Mouse (Mus musculus) layer of hippocampus, adult 2 months (tissue): ENCODE measurements around the gene Gc. TPM values are rescaled to one million over a fixed set of nuclear protein-coding genes. Genes with fewer than 3 reads are reported as not detected.

Experiments
- DNase-seq, 2 experiments: peaks; one replicate each; pipeline ENCODE4 v3.0.0; 2022; ENCODE audit warnings: low spot score in 2 of 2
- H3K27ac ChIP-seq: fragments of 200-600 bp; 2 replicates; pipeline ENCODE4 v1.8.1; 2022
- H3K4me3 ChIP-seq: fragments of 200-600 bp; 2 replicates; pipeline ENCODE4 v1.8.1; 2022; ENCODE audit warnings: mild to moderate bottlenecking
- CTCF ChIP-seq: fragments of 200-600 bp; conservative IDR thresholded peaks from 2 replicates; pipeline ENCODE4 v1.8.1; 2022; ENCODE audit warnings: antibody characterized with exemption, mild to moderate bottlenecking, moderate library complexity
- long read RNA-seq, 2 experiments: library from polyadenylated mRNA; stranded (forward); transcript quantifications; one replicate each; pipeline ENCODE4 v2.0.0; 2021; ENCODE audit warnings: borderline mapping rate in 2 of 2
- total RNA-seq, 2 experiments: library from RNA; stranded (reverse); gene quantifications; 2 replicates each; pipeline ENCODE4 v1.2.3; 2021

Gc gene
- not detected for total RNA-seq
- long read RNA-seq, experiment 1 = 0 reads
- long read RNA-seq, experiment 2 = 0 reads

DNA sequence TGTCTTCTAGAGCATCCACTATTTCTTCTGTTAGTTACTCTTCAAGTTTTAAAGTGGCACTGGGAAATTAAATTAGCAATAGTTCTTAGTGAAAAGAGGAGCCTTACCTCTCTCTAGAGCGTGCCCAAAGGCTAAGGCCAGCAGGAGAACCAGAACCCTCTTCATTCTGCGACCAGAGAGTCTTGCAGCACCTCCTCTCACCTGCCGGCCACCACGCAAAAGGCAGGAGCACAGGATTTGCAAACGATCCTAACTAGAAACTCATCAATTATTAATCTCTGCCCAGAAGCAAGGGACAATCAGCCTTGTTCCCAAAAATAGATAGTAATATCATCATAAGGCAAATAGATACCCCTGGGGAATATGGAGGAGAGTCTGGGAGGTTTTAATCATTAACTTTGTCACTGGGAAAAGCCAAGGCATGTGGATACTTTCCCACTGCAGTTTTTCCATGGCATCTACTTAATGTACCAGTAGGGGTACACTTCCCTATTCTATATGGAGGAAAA, at the start of gene Gc:
Gene Gc, minus strand, starts transcription at position 345 of the 509 bp plus-strand sequence.
- no peak within 1 kb of the TSS for H3K4me3 ChIP-seq
- DNase-seq = no peak
- no peak for TF ChIP-seq CTCF
- no peak within 1 kb of the TSS for H3K27ac ChIP-seq

DNA sequence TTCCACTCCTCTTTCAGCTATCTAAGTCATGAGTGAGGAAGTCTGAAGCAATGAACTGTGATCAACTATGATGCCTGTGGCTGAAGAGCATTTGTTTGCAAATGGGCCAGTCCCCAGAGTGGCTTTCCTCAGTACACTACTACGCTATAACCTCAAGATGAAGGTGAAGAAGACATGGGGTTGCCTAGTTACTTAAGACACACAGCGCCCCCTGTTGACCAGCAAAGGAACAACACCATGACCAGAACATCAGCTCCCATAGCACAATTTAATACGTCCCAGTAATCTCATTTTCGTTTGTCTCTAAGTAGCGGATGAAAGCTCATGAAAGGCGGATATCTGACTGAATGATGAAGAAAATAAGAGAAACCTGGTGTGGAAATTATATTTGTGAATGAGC, 42.5 kb upstream of the Gc start:
- H3K4me3 ChIP-seq = no peak overlapping the region
- no peak for DNase-seq
- TF ChIP-seq CTCF = peak; percentile 59
- no peak overlapping the region for H3K27ac ChIP-seq

DNA sequence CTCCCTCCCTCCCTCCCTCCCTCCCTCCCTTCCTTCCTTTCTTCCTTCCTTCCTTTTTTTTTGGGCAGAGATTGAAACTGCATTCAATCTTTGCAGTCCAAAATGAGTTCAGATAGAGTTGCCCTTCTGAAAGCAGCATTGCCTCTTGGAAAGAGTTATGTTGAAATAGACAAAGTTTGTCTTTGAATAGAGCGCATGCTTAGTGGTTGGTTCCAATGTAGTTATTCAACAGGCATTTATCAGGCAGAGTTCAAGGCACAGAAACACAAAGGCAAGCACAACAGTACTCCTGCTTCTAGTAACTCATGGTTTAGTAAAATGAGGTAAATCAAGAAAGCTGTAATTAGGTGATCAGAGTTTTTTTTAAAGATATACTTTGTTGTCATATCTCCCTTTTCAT, 34.9 kb upstream of the Gc start:
- DNase-seq = no peak
- no peak for TF ChIP-seq CTCF
- Histone ChIP-seq H3K27ac (no peak overlapping the region), H3K4me3 (no peak overlapping the region)

DNA sequence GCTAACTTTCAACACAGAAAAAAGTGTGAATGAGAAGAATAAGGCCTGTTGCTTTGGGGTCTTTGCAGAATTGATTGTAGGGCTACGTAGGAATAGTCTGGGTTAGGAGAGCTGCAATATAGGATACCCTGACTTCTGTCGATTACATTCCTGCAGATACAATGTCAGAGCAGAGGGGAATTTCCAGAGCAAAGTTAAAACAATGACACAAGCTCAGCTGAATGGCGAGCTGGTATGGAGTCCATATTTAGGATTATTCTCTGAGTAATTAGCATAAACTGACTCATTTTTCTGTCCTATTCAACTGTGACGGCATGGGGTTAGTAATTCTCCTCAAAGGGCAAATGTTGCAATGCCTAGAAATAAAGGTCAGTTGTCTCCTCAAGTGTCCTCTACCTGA, 12.8 kb upstream of the Gc start:
- no peak for TF ChIP-seq CTCF
- DNase-seq = no peak
- Histone ChIP-seq H3K4me3 (no peak overlapping the region), H3K27ac (no peak overlapping the region)

DNA sequence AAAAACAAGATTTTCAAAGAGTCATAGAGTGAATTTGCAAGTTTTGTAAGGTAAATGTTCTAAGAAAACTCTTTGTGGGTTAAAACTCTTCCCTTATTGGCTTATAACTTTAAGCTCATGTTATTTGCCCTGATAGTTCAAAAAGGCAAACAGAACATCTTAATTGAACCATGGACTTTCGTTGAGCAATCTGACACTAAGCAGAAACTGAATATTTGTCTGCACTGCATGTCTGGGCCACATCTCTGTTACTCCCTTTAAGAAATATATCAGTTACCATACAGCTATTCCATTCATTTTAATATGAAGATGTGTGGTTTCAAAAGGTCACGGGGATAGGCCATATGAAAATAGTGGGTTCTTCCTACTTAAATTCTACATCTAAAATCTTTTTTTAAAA, 10.2 kb upstream of the Gc start:
- H3K4me3 ChIP-seq = no peak overlapping the region
- no peak for TF ChIP-seq CTCF
- no peak overlapping the region for H3K27ac ChIP-seq
- DNase-seq = no peak

DNA sequence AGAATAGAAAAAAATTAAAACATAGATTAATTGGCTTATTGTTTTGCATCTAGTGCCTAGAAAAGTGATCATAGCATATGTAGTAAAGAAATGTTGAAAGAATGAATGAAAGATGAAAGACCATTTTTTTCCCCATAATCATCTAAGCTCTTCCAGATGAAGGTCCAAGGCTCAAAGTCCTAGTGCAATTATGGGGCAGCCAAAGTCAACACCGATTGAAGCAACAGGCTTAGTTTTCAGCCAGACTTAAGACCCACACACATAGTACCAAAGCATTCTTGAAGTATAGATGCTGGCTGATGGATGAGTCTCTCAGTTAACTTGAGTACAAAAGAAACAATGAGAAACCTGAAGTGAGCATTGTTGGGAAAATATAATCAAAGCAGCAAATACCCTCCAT, 9.3 kb upstream of the Gc start:
- DNase-seq = no peak
- no peak overlapping the region for H3K4me3 ChIP-seq
- no peak for TF ChIP-seq CTCF
- no peak overlapping the region for H3K27ac ChIP-seq

DNA sequence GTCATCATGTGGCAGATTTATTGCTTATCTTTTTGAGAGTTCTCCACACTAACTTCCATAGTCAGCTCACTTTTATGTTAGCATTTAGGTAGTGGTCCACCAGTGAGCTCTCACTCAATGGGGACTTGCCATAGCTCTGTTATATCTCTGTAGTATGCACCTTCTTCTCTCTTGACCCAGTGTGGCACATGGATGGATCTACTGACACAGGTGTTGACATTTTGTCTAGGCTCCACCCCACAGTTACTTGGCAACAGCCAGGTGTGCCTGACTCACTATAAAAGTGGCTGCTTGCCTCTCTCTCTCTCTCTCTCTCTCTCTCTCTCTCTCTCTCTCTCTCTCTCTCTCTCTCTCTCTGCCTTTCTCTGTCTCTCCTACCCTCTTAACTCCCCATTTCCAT, 8.6 kb upstream of the Gc start:
- H3K27ac ChIP-seq = no peak overlapping the region
- no peak overlapping the region for H3K4me3 ChIP-seq
- DNase-seq = no peak
- TF ChIP-seq CTCF = no peak

DNA sequence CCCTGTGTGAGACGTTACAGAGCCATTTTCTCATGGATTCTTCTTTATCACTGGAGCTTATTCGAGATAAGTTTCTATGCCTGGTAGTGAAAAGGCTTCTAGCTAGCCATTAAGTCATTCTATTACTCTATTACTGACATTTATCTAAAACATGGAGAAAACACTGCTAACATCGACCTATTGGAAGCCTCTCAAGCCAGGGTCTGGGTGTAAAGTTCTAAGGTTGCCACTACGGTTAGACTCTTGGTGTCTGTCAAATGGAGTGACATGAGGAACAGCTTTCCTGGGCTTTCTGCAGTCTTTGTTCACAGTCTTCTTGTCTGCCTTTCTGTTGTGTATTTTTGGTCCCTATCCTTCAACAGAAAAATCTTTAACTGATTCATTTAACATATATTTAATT, 4.1 kb upstream of the Gc start:
- no peak for TF ChIP-seq CTCF
- no peak overlapping the region for H3K4me3 ChIP-seq

DNA sequence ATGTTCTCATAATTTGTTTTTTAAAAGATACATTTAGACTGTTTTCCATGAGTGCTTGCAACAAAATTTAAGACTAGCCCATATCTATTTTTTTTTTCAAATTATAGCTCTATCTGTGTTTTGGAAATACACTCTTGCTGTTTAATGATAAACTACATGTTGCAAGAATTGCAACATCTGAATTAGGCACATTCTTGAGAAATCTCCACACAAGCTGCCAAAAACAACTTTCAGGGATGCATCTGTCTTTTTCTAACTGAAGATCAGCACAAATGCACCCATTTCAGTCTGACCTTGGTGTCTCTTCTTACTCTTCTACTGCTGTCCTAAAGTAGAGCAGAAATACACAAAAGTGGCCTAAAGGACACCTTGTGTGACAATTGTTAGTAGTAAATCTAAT, 1.9 kb upstream of the Gc start:
- DNase-seq = no peak
- Histone ChIP-seq H3K4me3 (no peak overlapping the region), H3K27ac (no peak overlapping the region)
- no peak for TF ChIP-seq CTCF

More for the DNA sequence above, 4.1 kb upstream of the Gc start:
- H3K27ac ChIP-seq = no peak overlapping the region
- no peak for DNase-seq

DNA sequence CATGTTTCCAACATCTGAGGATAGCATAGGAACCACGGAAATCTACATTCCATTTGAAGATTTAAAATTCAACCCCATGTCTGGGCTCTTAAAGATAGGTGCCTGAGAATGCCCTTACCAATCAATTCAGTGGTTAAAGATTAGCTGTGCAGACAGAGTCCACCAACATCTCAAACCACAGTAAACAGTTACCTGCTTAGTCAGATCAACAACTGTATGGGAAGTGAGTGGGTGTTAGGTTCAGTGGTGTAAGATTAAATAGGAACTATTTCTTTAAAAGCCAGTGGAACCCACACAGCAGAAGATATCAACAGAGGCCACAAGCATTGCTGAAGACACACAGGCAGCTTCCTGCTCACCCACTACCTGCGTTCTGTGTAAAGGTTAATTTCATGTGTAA, 1.3 kb upstream of the Gc start:
- no peak overlapping the region for H3K27ac ChIP-seq
- no peak for TF ChIP-seq CTCF
- no peak for DNase-seq
- H3K4me3 ChIP-seq = no peak overlapping the region

DNA sequence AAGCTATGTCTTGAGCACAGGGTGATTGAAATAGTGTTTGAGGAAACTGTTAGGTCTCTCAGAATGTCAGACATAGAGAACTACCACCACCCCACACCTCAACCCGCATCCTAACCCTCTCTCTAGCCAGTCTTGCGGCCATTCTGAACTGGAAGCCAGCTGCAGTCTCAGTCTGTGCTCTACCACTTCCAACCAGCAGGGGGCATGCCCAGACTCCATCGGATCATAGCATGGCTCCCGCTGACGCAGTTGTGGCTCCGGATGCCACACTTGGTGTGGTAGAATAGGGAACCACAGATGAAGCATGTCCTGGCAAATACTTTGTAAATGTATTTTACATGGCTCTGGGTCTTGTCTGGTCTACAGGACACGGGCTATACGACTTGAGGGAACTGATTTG, 2.2 kb downstream of the Gc start:
- no peak overlapping the region for H3K4me3 ChIP-seq
- TF ChIP-seq CTCF = peak; percentile 76
- DNase-seq = peak in 1 of 2 experiments; percentile 35
- no peak overlapping the region for H3K27ac ChIP-seq

DNA sequence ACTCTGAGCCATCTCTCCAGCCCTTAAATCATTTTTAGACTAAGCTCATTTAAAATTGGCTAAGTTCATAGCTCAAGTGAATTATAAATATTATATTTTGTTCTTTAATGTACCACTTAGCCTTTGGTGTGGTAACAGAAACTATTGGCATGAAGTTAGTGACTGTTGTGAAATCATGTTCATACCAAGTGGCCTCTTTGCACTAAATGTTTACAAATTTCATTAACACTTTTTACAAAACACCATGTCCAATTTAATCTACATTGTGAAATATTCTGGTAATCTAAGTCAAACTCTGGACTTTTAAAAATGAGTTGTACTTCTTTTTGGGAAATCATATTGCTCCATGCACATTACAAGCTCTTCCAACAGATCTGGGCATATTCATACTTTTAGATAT, 6.9 kb downstream of the Gc start:
- H3K4me3 ChIP-seq = no peak overlapping the region
- H3K27ac ChIP-seq = no peak overlapping the region
- DNase-seq = no peak
- TF ChIP-seq CTCF = no peak

DNA sequence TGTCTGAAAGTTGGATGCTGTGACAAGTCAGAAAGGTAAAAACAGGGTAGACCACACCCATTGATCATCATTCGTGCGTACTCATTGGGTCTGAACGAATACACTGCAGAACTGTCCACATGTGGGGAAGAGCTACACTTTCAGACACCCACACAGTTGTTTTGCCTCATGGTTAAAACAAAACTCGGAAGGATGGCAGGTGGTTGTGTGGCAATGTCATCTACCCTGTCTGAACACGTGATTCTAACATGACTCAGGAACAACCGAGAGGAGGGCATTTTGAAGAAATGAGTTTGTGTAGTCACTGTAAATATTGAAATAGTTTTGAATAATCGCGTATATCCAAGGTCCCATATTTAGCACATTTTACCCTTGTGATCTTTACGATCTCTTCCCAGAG, 8.4 kb downstream of the Gc start:
- DNase-seq = no peak
- no peak for TF ChIP-seq CTCF
- no peak overlapping the region for H3K27ac ChIP-seq
- H3K4me3 ChIP-seq = no peak overlapping the region

DNA sequence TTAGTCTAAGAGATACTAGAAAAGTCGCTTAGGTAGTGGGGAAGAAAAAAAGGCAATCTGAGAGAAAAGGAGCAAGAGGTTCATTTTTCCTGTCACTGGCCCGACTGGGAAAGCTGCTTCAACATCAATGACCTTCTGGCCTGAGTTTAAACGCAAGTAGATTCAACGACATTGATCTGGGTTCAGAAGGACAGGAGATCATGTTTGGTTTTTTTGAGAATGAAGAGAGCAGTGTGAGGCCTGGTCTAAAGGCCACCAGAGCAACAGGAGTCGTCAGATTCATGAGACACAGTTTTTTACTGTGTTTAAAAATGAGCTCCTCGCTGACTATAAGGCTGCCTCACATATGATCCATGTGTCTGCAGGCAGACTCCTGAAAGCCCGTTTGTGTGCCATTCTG, 9.7 kb downstream of the Gc start:
- no peak overlapping the region for H3K4me3 ChIP-seq
- DNase-seq = no peak
- TF ChIP-seq CTCF = no peak

DNA sequence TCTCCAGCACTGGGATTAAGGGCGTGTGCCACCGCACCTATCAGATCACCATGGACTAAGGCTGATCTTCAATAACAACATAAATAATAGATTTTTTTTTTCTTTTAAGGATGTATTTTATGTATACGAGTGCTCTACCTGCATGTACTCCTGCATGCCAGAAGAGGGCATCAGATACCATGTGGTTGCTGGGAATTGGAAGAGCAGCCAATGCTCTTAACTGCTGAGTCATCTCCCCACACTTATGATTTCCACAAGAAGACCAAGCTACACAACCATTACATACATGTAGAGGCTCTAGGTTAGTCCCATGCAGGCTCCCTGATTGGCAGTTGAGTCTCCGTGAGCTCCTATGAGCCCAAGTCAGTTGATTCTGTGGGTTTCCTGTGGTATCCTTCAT, 13.3 kb downstream of the Gc start:
- Histone ChIP-seq H3K4me3 (no peak overlapping the region), H3K27ac (no peak overlapping the region)
- peak; percentile 69 for TF ChIP-seq CTCF
- DNase-seq = no peak

More for the DNA sequence above, 9.7 kb downstream of the Gc start:
- no peak overlapping the region for H3K27ac ChIP-seq
